Mouse (Mus musculus): ENCODE results near the gene Ipo4.

Gene Ipo4

GRCm38 (mm10) chr14:55629312-55629711, 6.4 kb downstream of the Ipo4 start:
- DNase-seq (ENCODE audit: low spot score), result no peak

- DNase-seq (ENCODE audit: low spot score), result no peak
Measured at GRCm38 (mm10) chr14:55628077-55628827, 7.5 kb downstream of the Ipo4 start.

GRCm38 (mm10) chr14:55618486-55619195, 17.1 kb downstream of the Ipo4 start:
- no peak for DNase-seq (ENCODE audit: low spot score)

GRCm38 (mm10) chr14:55617822-55618221, 17.9 kb downstream of the Ipo4 start, which contains the start of gene Rec8:
TSS of gene Rec8 (plus strand) at chr14:55618037.
- DNase-seq (ENCODE audit: low spot score), result no peak

GRCm38 (mm10) chr14:55616844-55617243, 18.9 kb downstream of the Ipo4 start:
- DNase-seq (ENCODE audit: low spot score), result no peak

- no peak for DNase-seq (ENCODE audit: low spot score)
Measured at GRCm38 (mm10) chr14:55615876-55616275, 19.9 kb downstream of the Ipo4 start.

GRCm38 (mm10) chr14:55614565-55615178, 21.1 kb downstream of the Ipo4 start:
- no peak for DNase-seq (ENCODE audit: low spot score)

GRCm38 (mm10) chr14:55613346-55613745, 22.4 kb downstream of the Ipo4 start:
- DNase-seq (ENCODE audit: low spot score), result no peak

GRCm38 (mm10) chr14:55608339-55608738, 27.4 kb downstream of the Ipo4 start:
- no peak for DNase-seq (ENCODE audit: low spot score)

GRCm38 (mm10) chr14:55605743-55606459, 29.9 kb downstream of the Ipo4 start:
- no peak for DNase-seq (ENCODE audit: low spot score)

- DNase-seq (ENCODE audit: low spot score), result no peak
Measured at GRCm38 (mm10) chr14:55604823-55605222, 30.9 kb downstream of the Ipo4 start.

- DNase-seq (ENCODE audit: low spot score), result peak; percentile 84
Measured at GRCm38 (mm10) chr14:55603633-55604576, 31.9 kb downstream of the Ipo4 start.

GRCm38 (mm10) chr14:55603271-55603632, 32.5 kb downstream of the Ipo4 start, which contains the start of gene Irf9:
TSS of gene Irf9 (plus strand) at chr14:55603571.
- no peak for DNase-seq (ENCODE audit: low spot score)

GRCm38 (mm10) chr14:55598521-55599390, 37.0 kb downstream of the Ipo4 start:
- DNase-seq (ENCODE audit: low spot score), result no peak

- DNase-seq (ENCODE audit: low spot score), result no peak
Measured at GRCm38 (mm10) chr14:55596036-55596690, 39.6 kb downstream of the Ipo4 start.

GRCm38 (mm10) chr14:55592226-55592625, 43.5 kb downstream of the Ipo4 start:
- no peak for DNase-seq (ENCODE audit: low spot score)

GRCm38 (mm10) chr14:55591331-55591891, 44.3 kb downstream of the Ipo4 start, which contains the start of gene Rnf31:
TSS of gene Rnf31 (plus strand) at chr14:55591708.
- DNase-seq (ENCODE audit: low spot score), result peak; percentile 85

GRCm38 (mm10) chr14:55590748-55591330, 44.9 kb downstream of the Ipo4 start, which contains the start of gene Psme2:
TSS of gene Psme2 (minus strand) at chr14:55591113.
- peak; percentile 82 for DNase-seq (ENCODE audit: low spot score)
